Mouse (Mus musculus): Measurements from ENCODE around the gene Zim1. TPM values are rescaled to one million over a fixed set of nuclear protein-coding genes. Genes with fewer than 3 reads are reported as not detected.

Gene Zim1
- 4.1 TPM for polyA plus RNA-seq (2014; fragmentation: Illumina TruSeq; extraction: RNeasy Lipid Tissue Mini Kit (QIAGEN cat#74804); ENCODE audit: low read depth, low replicate concordance)

GRCm38 (mm10) chr7:6696241-6697045, at the start of gene Zim1:
Zim1 (minus strand) TSS chr7:6696450.

GRCm38 (mm10) chr7:6730241-6730640, 34.0 kb upstream of the Zim1 start, which contains the start of the genes Peg3 and Usp29:
Peg3 (minus strand) TSS chr7:6730431.
Usp29 (plus strand) TSS chr7:6730578.

Other genes with a start within 250 kb of the Zim1 start
- not detected for gene Olfr1336, start 240.3 kb downstream of the Zim1 start, polyA plus RNA-seq (2014; fragmentation: Illumina TruSeq; extraction: RNeasy Lipid Tissue Mini Kit (QIAGEN cat#74804); ENCODE audit: low read depth, low replicate concordance)
- gene Olfr1346, start 229.3 kb downstream of the Zim1 start, polyA plus RNA-seq (2014; fragmentation: Illumina TruSeq; extraction: RNeasy Lipid Tissue Mini Kit (QIAGEN cat#74804); ENCODE audit: low read depth, low replicate concordance): not detected
- gene Olfr5, start 209.5 kb downstream of the Zim1 start, polyA plus RNA-seq (2014; fragmentation: Illumina TruSeq; extraction: RNeasy Lipid Tissue Mini Kit (QIAGEN cat#74804); ENCODE audit: low read depth, low replicate concordance): not detected
- not detected for gene Olfr1347, start 196.7 kb downstream of the Zim1 start, polyA plus RNA-seq (2014; fragmentation: Illumina TruSeq; extraction: RNeasy Lipid Tissue Mini Kit (QIAGEN cat#74804); ENCODE audit: low read depth, low replicate concordance)
- not detected for gene Olfr1348, start 187.7 kb downstream of the Zim1 start, polyA plus RNA-seq (2014; fragmentation: Illumina TruSeq; extraction: RNeasy Lipid Tissue Mini Kit (QIAGEN cat#74804); ENCODE audit: low read depth, low replicate concordance)
- gene Olfr1349, start 173.5 kb downstream of the Zim1 start, polyA plus RNA-seq (2014; fragmentation: Illumina TruSeq; extraction: RNeasy Lipid Tissue Mini Kit (QIAGEN cat#74804); ENCODE audit: low read depth, low replicate concordance): not detected
- gene Olfr1350, start 131.6 kb downstream of the Zim1 start, polyA plus RNA-seq (2014; fragmentation: Illumina TruSeq; extraction: RNeasy Lipid Tissue Mini Kit (QIAGEN cat#74804); ENCODE audit: low read depth, low replicate concordance): not detected
- 12.9 TPM for gene Peg3, start 34.0 kb upstream of the Zim1 start, polyA plus RNA-seq (2014; fragmentation: Illumina TruSeq; extraction: RNeasy Lipid Tissue Mini Kit (QIAGEN cat#74804); ENCODE audit: low read depth, low replicate concordance)
- 0.31 TPM for gene Usp29, start 34.1 kb upstream of the Zim1 start, polyA plus RNA-seq (2014; fragmentation: Illumina TruSeq; extraction: RNeasy Lipid Tissue Mini Kit (QIAGEN cat#74804); ENCODE audit: low read depth, low replicate concordance)